Mouse (Mus musculus) heart, embryonic 13.5 days (tissue): ENCODE measurements at regions not wholly inside any gene's neighbourhood (a gene's known extent, or its start where the extent isn't known, plus 50 kb on each side); places are given as distances from the start of the nearest gene placed in this dataset.

Experiments
- ATAC-seq: fragments of 200-750 bp; cut with Nextera tagmentation; 2 replicates; pipeline ENCODE4 v1.8.0; 2017; ENCODE audit warnings: moderate TSS enrichment; ENCODE audit not compliant: insufficient number of reproducible peaks, low FRiP score, low TSS enrichment; ENCODE audit errors: extremely low read depth
- H3K27ac ChIP-seq: fragments of 300-500 bp; sonication (generic); replicated peaks from 2 replicates; pipeline ENCODE4 v1.5.1; 2015; ENCODE audit warnings: moderate library complexity, mild to moderate bottlenecking, inconsistent platforms
- H3K27me3 ChIP-seq: fragments of 300-500 bp; sonication (generic); replicated peaks from 2 replicates; pipeline ENCODE4 v1.6.1; 2015; ENCODE audit warnings: mild to moderate bottlenecking, inconsistent platforms
- H3K36me3 ChIP-seq: fragments of 300-500 bp; sonication (generic); 2 replicates; pipeline ENCODE4 v1.6.1; 2015; ENCODE audit warnings: mild to moderate bottlenecking, inconsistent platforms
- H3K4me1 ChIP-seq: fragments of 300-500 bp; sonication (generic); 2 replicates; pipeline ENCODE4 v1.6.1; 2015; ENCODE audit warnings: inconsistent platforms
- H3K4me2 ChIP-seq: fragments of 300-500 bp; sonication (generic); 2 replicates; pipeline ENCODE4 v1.6.1; 2015; ENCODE audit warnings: inconsistent platforms, mild to moderate bottlenecking, moderate library complexity
- H3K4me3 ChIP-seq: fragments of 300-500 bp; sonication (generic); 2 replicates; pipeline ENCODE4 v1.5.1; 2015; ENCODE audit warnings: moderate library complexity, mild to moderate bottlenecking, inconsistent platforms
- H3K9ac ChIP-seq: fragments of 300-500 bp; sonication (generic); 2 replicates; pipeline ENCODE4 v1.6.1; 2015; ENCODE audit warnings: inconsistent platforms, mild to moderate bottlenecking, moderate library complexity
- H3K9me3 ChIP-seq: fragments of 300-500 bp; sonication (generic); 2 replicates; pipeline ENCODE4 v1.6.1; 2016; ENCODE audit warnings: inconsistent platforms
- WGBS: fragments of 180-500 bp; shearing (Covaris S2); methylation state at CpG from one replicate; pipeline ENCODE4 v1.1.7; 2015; ENCODE audit warnings: mixed read lengths; 5-methylcytosine and 5-hydroxymethylcytosine counted together

DNA sequence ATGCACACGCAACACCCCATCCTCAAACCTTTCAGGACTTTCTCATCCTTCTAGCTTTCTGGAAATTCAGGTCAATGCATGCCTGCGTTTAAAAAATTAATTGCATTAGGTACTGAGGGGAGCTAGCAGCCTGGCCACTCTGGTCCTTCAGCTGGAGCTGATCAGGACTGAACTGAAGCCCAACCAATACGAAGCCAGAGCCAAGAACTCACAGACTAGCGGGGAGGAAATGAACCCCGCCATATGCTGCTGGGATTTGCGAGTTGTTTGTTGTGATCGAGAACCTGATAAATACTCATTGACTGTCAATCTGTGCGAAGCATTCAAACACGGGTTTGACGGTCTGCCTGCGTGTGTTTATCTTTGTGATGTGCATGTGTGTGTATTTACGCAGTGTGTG lies 177.2 kb upstream of the Rora start:
- H3K9me3 ChIP-seq: no peaks in the 10 kb centered on the region
- WGBS: 81% methylated on average over 12 of the region's 12 CpGs
- no peaks in the 10 kb centered on the region for H3K36me3 ChIP-seq
- no peak for ATAC-seq
- no peak overlapping the region for H3K4me2 ChIP-seq
- no peak overlapping the region for H3K9ac ChIP-seq
- no peak overlapping the region for H3K27ac ChIP-seq
- no peaks in the 10 kb centered on the region for H3K27me3 ChIP-seq
- H3K4me1 ChIP-seq: peaks cover 9% of the 10 kb centered on the region
- no peak overlapping the region for H3K4me3 ChIP-seq

- Histone ChIP-seq H3K9me3 (no peaks in the 10 kb centered on the region), H3K4me2 (no peak overlapping the region), H3K4me3 (no peak overlapping the region), H3K9ac (no peak overlapping the region), H3K36me3 (no peaks in the 10 kb centered on the region), H3K27me3 (no peaks in the 10 kb centered on the region), H3K27ac (no peak overlapping the region), H3K4me1 (peaks cover 9% of the 10 kb centered on the region)
- WGBS: 82% methylated on average over 3 of the region's 3 CpGs
- no peak for ATAC-seq
Observed at GRCm38 (mm10) chr9:68477466-68477865, 176.1 kb upstream of the Rora start.

DNA sequence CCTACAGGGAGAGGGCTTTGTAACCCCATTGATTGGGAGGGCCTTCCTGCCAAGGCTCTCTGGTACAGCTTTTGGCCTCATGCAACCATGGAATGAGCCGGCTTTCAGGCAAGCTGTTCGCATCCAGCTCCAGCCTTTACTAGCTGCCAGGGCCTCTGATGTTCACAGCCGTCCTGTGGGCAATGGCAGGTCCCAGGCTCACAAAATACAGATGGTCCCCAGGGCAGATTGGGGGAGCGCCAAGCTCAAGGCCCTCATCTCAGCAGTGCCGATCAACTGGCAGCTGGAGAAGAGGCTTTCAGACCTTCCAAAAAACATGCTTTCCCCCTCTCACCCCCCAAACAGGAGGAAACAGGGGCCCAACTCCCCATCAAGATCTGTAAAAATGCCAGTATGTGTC lies 166.9 kb upstream of the Rora start:
- 71% methylated on average over 5 of the region's 5 CpGs for WGBS
- no peaks in the 10 kb centered on the region for H3K36me3 ChIP-seq

GRCm38 (mm10) chr9:68491151-68491550 lies 162.4 kb upstream of the Rora start:
- ATAC-seq: no peak
- Histone ChIP-seq H3K4me3 (no peak overlapping the region), H3K36me3 (no peaks in the 10 kb centered on the region), H3K27ac (no peak overlapping the region), H3K9me3 (no peaks in the 10 kb centered on the region), H3K9ac (no peak overlapping the region), H3K27me3 (no peaks in the 10 kb centered on the region), H3K4me1 (no peaks in the 10 kb centered on the region), H3K4me2 (no peak overlapping the region)
- 65% methylated on average over 2 of the region's 2 CpGs for WGBS

More for the DNA sequence above, 166.9 kb upstream of the Rora start:
- Histone ChIP-seq H3K9me3 (no peaks in the 10 kb centered on the region), H3K27me3 (no peaks in the 10 kb centered on the region), H3K4me2 (no peak overlapping the region), H3K9ac (no peak overlapping the region), H3K4me3 (no peak overlapping the region), H3K4me1 (no peaks in the 10 kb centered on the region), H3K27ac (no peak overlapping the region)
- no peak for ATAC-seq

- ATAC-seq: no peak
- no peaks in the 10 kb centered on the region for H3K27me3 ChIP-seq
Observed at GRCm38 (mm10) chr9:68521218-68521617, 132.4 kb upstream of the Rora start.

GRCm38 (mm10) chr9:68561767-68562552 lies 91.6 kb upstream of the Rora start:
- 68% methylated on average over 14 of the region's 14 CpGs for WGBS
- H3K27me3 ChIP-seq: no peaks in the 10 kb centered on the region
- no peak overlapping the region for H3K4me2 ChIP-seq
- H3K27ac ChIP-seq: no peak overlapping the region
- no peak for ATAC-seq
- H3K4me1 ChIP-seq: no peaks in the 10 kb centered on the region
- no peaks in the 10 kb centered on the region for H3K9me3 ChIP-seq
- H3K4me3 ChIP-seq: no peak overlapping the region
- no peaks in the 10 kb centered on the region for H3K36me3 ChIP-seq
- no peak overlapping the region for H3K9ac ChIP-seq

More at GRCm38 (mm10) chr9:68521218-68521617, 132.4 kb upstream of the Rora start:
- H3K4me1 ChIP-seq: no peaks in the 10 kb centered on the region
- H3K9me3 ChIP-seq: no peaks in the 10 kb centered on the region
- WGBS: 51% methylated on average over 5 of the region's 5 CpGs
- H3K4me3 ChIP-seq: no peak overlapping the region
- H3K27ac ChIP-seq: no peak overlapping the region
- no peak overlapping the region for H3K4me2 ChIP-seq
- no peaks in the 10 kb centered on the region for H3K36me3 ChIP-seq
- no peak overlapping the region for H3K9ac ChIP-seq

DNA sequence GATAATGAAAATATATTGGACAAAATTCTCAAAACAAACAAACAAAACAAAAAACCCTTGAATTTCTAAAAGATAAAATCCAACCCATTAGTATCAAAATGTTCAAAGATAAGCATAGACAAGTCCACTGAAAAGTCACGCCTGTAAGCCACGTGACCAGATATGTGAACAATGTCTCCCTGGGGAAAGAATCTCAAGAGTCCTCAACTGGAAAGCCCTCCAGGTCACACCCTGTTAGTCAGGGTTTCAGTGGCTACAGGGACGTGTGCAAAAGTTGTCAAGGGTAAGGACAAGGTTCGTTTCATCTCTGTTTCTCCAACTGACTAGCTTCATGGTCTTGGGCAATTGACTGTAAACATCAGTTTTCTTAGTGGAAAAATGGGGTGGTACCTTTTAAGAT lies 90.4 kb upstream of the Rora start:
- no peaks in the 10 kb centered on the region for H3K9me3 ChIP-seq
- no peak overlapping the region for H3K4me2 ChIP-seq
- no peak overlapping the region for H3K4me3 ChIP-seq
- no peaks in the 10 kb centered on the region for H3K36me3 ChIP-seq
- no peak overlapping the region for H3K9ac ChIP-seq
- H3K27ac ChIP-seq: no peak overlapping the region
- no peaks in the 10 kb centered on the region for H3K27me3 ChIP-seq
- 49% methylated on average over 4 of the region's 4 CpGs for WGBS
- H3K4me1 ChIP-seq: no peaks in the 10 kb centered on the region
- ATAC-seq: no peak

- H3K9ac ChIP-seq: no peak overlapping the region
- no peak overlapping the region for H3K27ac ChIP-seq
- peaks cover 5% of the 10 kb centered on the region; the same call in 1 of the 2 replicates for H3K4me1 ChIP-seq
- H3K4me3 ChIP-seq: no peak overlapping the region
- H3K36me3 ChIP-seq: no peaks in the 10 kb centered on the region
- no peaks in the 10 kb centered on the region for H3K9me3 ChIP-seq
- H3K4me2 ChIP-seq: no peak overlapping the region
- WGBS: 52% methylated on average over 1 of the region's 1 CpGs
- no peak for ATAC-seq
- H3K27me3 ChIP-seq: no peaks in the 10 kb centered on the region
Observed at GRCm38 (mm10) chr9:68585751-68586150, 67.8 kb upstream of the Rora start.

DNA sequence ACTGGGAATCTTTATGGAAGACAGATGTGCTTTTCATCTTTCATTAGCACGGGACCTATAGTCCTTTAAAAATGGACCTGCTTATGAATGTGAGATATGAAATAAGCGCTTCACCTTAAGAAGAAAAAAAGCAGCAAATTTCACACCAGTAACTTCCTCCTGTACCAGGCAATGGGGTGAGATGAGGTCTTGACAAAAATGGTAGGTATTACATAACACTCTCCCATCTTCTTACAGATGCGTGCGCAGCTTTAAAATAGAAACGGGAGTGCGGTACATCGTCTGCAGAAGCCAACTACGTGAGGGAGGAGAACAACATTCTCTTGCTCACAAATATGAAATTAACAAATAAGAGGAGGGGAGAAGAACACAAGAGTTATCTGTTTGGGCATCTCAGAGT lies 62.6 kb upstream of the Rora start:
- Histone ChIP-seq H3K27ac (no peak overlapping the region), H3K4me2 (no peak overlapping the region), H3K4me1 (no peaks in the 10 kb centered on the region), H3K9me3 (no peaks in the 10 kb centered on the region), H3K27me3 (no peaks in the 10 kb centered on the region), H3K36me3 (no peaks in the 10 kb centered on the region), H3K4me3 (no peak overlapping the region), H3K9ac (no peak overlapping the region)
- ATAC-seq: no peak
- 88% methylated on average over 8 of the region's 8 CpGs for WGBS

DNA sequence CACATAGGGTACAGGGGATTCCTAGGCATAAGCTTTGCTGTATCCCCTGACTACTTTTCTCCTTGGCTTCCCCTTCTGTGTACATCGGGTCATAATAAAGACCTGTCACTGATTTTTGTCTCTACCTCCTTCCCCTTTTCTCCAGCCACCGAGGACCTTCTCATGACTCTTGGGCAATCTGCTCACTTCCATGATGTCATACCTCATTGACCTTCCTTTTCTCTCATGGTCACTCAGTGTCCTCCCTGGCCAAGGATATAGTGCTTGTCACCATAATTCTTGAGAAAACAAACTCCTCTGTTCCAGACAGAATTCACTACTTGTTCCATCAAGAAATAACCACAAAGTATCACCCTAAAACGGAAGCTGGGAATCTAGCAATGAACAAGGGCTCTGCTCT lies 60.6 kb upstream of the Rora start:
- no peaks in the 10 kb centered on the region for H3K27me3 ChIP-seq
- 75% methylated on average over 3 of the region's 3 CpGs for WGBS
- ATAC-seq: no peak

GRCm38 (mm10) chr9:68594586-68594985 lies 59.0 kb upstream of the Rora start:
- 71% methylated on average over 2 of the region's 2 CpGs for WGBS
- Histone ChIP-seq H3K4me2 (no peak overlapping the region), H3K27me3 (no peaks in the 10 kb centered on the region), H3K9ac (no peak overlapping the region), H3K36me3 (no peaks in the 10 kb centered on the region), H3K4me3 (no peak overlapping the region), H3K4me1 (peaks cover 2% of the 10 kb centered on the region; the same call in 1 of the 2 replicates), H3K27ac (no peak overlapping the region), H3K9me3 (no peaks in the 10 kb centered on the region)
- ATAC-seq: no peak

More for the DNA sequence above, 60.6 kb upstream of the Rora start:
- Histone ChIP-seq H3K4me3 (no peak overlapping the region), H3K27ac (no peak overlapping the region), H3K4me2 (no peak overlapping the region), H3K9me3 (no peaks in the 10 kb centered on the region), H3K36me3 (no peaks in the 10 kb centered on the region), H3K4me1 (no peaks in the 10 kb centered on the region), H3K9ac (no peak overlapping the region)
